Mouse (Mus musculus) right cerebral cortex, postnatal 14 days (tissue): Measurements from ENCODE around the gene Tssk4.

Experiments used
- DNase-seq: peaks from one replicate; pipeline ENCODE4 v3.0.0; 2022

Tssk4 gene

GRCm38 (mm10) chr14:55649884-55650283, at the start of gene Tssk4:
TSS of gene Tssk4 (plus strand) at chr14:55650184.
- DNase-seq, result no peak

GRCm38 (mm10) chr14:55603271-55603632, 46.7 kb upstream of the Tssk4 start, which contains the start of gene Irf9:
TSS of gene Irf9 (plus strand) at chr14:55603571.
- no peak for DNase-seq

DNA sequence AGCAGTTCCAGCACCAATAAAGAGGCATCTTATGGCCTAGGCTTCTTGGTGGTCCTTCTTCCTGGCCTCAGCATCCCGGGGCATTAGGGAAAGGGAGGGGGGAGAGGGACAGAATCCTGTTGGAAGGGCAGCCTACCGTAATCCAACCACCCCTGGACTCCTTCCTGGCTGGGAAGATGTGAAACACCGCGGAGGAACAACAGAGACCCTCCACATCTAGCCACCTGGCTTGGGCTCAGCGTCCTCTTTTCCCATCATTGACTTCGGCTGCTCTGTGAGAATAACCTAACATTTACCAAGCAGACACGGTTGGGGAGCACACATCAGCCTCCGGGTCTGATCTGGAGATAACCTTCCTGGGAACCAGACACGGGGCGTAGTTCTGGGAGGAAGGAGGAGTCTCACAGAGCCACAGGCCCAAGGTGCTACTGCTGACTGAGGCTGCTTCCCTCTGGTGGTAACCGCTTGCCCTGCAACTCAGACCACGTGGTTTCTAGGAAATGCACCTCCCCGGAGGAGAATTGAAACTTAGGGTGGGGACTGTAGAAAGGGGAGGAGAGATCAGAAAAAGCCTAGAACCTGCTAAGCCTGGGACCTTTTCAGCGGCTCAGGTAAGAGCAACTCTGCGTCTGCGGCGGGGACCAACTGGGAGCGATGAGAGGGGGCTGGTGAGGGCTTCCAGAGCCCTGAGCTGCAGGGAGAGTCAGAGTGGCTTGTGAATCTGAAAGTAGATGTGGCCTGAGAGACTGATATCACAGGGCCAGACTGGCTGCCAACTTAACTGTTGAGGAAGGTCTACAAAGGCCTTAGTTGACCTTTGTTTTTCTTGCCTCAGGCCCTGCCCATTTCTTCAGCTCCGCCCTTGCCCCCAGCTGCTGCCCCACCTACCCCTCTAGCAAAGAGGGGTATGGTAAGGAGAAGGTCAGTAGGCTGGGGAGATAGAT, 46.1 kb upstream of the Tssk4 start:
- DNase-seq, result peak; percentile 84

GRCm38 (mm10) chr14:55604823-55605222, 45.2 kb upstream of the Tssk4 start:
- no peak for DNase-seq

GRCm38 (mm10) chr14:55605743-55606459, 44.1 kb upstream of the Tssk4 start:
- no peak for DNase-seq

- no peak for DNase-seq
Observed at GRCm38 (mm10) chr14:55608339-55608738, 41.6 kb upstream of the Tssk4 start.

DNA sequence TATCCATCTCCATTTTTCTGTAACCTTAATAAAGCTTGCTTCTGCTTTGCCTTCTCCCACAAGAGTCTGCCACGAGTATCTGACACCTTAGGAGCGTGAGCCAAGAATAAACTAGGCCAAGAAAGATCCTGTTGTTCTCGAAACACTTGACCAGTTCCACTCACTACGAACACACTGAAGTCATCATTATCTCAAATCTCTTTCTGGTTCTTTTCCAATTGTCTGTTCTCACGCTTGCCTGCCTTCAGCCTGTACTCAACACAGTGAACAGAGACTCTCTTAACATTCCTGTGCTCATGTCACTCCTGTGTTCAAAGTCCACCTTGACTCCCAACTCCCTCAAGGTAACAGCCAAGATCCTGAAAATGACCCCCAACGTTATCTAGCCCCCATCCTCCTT, 36.6 kb upstream of the Tssk4 start:
- no peak for DNase-seq

- DNase-seq, result no peak
Observed at GRCm38 (mm10) chr14:55614565-55615178, 35.3 kb upstream of the Tssk4 start.

DNA sequence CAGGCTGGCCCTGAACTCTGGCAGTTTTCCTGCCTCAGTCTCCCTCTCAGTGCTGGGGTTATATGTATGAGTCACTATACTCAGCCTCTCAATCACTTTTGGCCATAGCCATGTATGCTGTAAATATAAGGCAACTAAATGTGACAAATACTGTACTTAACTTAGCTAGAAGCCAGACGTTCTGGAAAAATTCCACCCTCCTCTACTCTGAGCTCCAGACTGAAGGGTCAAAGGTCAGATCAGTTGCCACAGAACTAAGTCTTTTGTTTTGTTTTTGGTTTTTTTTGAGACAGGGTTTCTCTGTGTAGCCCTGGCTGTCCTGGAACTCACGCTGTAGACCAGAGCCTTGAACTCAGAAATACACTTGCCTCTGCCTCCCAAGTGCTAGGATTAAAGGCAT, 34.1 kb upstream of the Tssk4 start:
- no peak for DNase-seq

DNA sequence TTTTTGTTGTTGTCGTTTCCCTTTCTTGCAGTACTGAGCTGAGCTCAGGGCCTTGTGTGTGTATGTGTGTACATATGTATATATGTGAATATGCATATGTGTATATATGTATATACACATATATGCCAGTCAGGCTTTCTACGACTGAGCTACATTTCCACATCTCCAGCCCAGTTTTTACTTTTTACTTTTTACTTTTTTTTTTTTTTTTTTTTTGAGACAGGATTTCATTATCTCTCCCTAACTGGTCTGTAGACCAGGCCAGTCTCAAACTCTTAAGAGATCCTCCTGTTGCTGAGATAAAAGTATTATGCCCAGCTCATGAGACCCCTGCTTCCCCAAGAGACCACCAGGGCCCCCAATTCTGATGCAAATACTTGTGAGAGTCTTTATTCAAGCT, 33.1 kb upstream of the Tssk4 start:
- no peak for DNase-seq

DNA sequence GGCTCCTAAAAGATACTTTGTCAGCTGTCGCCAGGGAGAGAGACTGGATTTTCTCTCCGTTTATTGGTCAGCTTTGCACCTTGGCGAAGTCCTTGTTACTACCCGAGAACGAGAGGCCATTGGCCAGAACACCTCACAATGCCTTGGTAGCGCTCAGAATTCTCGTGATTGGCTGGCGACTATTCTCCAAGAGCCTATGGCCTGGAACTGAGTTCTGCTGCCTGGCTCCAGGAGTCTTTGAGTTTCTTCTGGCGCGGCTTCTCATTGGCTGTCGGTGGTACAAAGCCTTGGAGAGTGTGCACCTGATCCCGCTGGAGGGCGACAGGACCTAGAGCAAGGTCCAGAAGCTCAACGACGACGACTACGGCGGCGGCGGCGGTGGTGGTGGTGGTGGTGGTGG, 32.2 kb upstream of the Tssk4 start, which contains the start of gene Rec8:
TSS of gene Rec8 (plus strand) at position 216 of the 400 bp plus-strand sequence.
- no peak for DNase-seq

GRCm38 (mm10) chr14:55618486-55619195, 31.3 kb upstream of the Tssk4 start:
- no peak for DNase-seq

DNA sequence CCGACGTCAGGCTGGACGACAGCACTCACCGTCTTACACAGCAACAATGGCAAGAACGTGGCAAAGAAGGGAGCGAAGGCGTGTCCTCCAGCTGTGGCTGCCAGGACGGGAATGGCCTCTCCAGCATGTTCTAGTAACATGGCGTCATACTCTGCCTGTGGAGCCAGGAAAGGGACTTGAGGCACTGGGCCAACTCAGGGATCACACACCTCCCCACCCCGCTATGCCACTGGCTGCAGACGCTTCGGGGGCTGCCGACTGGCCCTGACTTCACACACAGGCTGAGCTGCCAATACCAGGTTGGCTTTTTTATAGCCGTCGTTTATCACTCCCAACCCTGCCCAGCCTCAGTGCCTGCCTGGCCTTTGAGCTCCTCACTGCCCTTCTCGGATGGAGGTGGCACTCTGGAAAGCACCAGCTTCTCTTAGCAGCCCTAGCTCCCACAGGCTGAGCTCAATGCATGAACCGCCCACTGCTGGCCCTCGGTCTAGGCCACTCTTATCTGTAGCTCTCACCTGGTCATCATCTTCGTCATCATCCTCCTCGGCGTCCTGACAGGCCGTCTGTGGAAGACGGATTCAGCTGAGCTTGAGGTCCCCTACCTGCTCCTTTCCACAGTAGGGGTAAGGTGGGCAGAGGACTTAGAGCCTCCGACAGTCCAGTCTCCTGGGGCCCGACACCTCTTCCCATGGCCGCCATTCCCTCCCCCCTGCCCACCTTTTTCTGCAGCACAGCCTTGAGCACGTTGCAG, 21.7 kb upstream of the Tssk4 start:
- no peak for DNase-seq

DNA sequence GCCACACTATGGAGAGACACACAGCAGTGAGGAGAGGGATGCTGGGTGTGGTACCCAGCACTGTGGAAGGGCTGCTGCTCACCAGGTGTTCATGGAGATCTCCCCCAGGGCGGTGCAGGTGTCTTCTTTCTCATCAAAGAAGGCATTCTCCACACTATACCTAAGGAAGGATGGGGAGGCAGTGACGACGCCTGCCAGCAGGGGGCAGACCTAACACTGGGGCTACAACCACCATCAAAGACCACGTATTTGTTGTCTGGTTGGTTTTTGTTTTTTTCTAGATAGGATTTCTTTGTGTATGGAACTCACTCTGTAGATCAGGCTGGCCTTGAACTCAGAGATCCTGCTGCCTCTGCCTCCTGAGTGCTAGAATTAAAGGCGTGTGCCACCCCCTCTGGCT, 20.7 kb upstream of the Tssk4 start:
- DNase-seq, result peak; percentile 45

DNA sequence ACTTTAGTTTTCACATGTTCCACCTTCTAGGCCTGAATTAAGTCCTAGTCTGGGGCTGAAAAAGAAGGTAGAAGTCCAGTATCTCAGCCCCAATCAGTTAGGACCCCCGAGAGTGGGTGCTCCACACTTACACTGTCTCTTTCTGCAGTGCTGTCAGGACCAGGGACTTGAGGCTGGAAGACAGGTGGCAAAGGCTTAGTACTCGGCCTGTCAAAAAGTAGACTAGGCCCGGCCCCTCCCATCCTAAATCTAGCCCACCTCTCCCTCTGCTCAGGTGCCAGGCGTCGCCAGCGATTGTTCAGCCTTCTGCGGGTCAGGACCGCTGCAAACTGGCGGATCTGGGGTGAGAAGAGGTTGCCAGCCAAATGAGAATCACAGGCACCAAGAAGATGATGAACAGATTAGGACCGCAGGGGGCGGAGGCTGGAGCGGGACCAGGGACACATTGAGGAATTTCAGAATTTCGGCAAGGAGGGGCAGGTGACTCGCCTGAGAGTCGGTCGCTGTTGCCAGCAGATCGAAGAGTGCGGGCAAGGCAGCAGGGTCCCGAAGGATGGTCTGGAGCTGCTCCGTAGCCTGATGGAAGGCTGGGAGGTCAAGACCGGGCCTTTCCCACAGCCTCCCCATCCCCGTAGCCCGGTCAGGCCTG, 15.0 kb upstream of the Tssk4 start:
- DNase-seq, result no peak

DNA sequence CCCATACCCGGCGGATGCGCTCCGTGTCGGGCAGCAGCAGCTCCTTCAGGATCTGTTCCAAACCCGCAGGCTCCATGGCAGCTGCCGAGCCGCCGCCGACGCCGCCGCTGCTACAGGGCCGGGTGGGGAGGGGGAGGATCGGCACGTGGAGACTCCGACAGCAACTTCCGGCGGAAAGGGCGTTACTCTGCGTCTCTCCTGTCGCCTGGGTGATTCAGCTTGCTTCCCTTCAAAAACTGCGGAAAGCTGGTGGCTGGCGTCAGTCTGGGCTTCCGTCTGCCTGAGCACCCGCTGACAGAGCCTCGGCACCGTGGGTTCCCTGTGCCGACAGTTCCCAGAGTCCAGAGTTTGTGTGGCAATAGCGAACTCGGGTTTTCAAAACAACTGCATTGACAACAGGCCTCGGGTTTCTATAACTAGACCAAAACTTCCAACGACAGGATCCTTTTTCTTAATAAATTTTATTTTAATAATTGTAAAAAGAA, 14.4 kb upstream of the Tssk4 start, which contains the start of gene Ipo4:
TSS of gene Ipo4 (minus strand) at position 435 of the 485 bp plus-strand sequence.
- DNase-seq, result peak; percentile 88

DNA sequence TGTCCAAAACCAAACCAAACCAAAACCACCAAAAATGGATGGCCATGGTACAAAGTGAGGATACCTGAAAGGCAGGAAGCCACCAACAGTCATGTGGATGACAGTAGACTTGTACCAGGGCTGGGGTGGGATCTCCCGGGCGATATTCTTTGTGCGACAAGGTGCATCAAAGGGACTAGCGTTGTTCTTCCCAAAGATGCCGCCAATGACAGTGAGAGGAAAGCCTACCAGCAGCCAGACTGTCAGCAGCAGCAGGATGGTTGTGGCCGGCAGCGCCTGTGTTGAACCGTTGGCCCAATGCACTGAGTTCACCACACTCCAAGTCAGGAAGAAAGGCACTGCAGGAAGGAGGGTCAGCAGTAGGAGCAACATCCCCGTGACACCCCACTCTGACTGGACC, 12.2 kb upstream of the Tssk4 start, which contains the start of gene Gm49378:
TSS of gene Gm49378 (minus strand) at position 101 of the 400 bp plus-strand sequence.
- no peak for DNase-seq

DNA sequence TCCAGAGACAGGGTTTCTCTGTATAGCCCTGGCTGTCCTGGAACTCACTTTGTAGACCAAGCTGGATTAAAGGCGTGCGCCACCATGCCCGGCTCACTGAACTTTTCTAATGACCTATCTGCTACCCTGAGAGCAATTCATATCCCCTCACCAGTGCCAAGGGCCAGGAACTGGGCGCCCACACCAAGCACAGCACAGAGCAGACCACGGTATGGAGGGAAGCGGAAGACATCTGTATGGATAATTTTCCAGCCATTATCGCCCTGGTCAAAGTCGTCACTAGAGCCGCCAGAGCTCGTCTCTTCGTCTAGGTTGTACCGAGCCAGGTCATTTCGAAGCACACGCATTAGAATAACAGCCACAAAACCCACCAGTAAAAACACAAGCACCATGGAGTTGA, 9.2 kb upstream of the Tssk4 start:
- no peak for DNase-seq

- no peak for DNase-seq
Observed at GRCm38 (mm10) chr14:55641291-55641690, 8.7 kb upstream of the Tssk4 start.

DNA sequence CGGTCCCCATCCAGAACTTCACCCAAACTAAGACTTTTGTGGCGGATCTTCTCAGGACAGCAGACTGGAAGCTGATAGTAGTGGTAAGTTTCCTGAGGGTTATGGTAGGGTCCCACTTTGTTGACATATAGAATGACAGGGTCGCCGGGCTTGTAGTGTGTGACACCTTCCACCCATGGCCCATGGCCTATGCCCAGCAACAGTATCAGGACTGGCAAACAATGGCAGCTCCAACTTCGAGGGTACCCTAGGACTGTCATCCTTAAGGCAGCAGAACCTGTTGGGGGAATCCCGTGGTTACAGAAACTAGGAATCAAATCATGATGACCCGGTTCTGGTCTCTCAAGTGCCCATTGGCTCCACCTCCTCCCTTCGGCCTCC, 7.3 kb upstream of the Tssk4 start:
- no peak for DNase-seq
